Mouse (Mus musculus): ENCODE data around the gene Spr. TPM values are rescaled to one million over a fixed set of nuclear protein-coding genes. Genes with fewer than 3 reads are reported as not detected.

The Spr gene
- 29.9 and 31.1 TPM in 2 replicates for polyA plus RNA-seq (2012; rRNA removed)

GRCm38 (mm10) chr6:85137217-85138035 is at the start of gene Spr:
TSS of gene Spr (minus strand) at chr6:85137766.

Other genes with a start within 250 kb of the Spr start
- gene Exoc6b, start 68.3 kb downstream of the Spr start, polyA plus RNA-seq (2012; rRNA removed), result 9.5 and 11.2 TPM in 2 replicates
- 0.09 TPM in 1 of 2 replicates, not detected in the other for gene Emx1, start 49.7 kb upstream of the Spr start, polyA plus RNA-seq (2012; rRNA removed)
- 8.1 and 10.1 TPM in 2 replicates for gene Sfxn5, start 195.7 kb upstream of the Spr start, polyA plus RNA-seq (2012; rRNA removed)
- gene Rab11fip5, start 236.9 kb upstream of the Spr start, polyA plus RNA-seq (2012; rRNA removed), result 51.2 and 56.8 TPM in 2 replicates